Mouse (Mus musculus): Measurements from ENCODE around the gene Slc25a11. TPM values are rescaled to one million over a fixed set of nuclear protein-coding genes. Genes with fewer than 3 reads are reported as not detected.

The Slc25a11 gene
- total and polyA plus RNA-seq, 2 experiments from 2014 or later = 140 to 160 TPM

GRCm38 (mm10) chr11:70615516-70616093 lies 31.7 kb downstream of the Slc25a11 start, which contains the start of gene 4930544D05Rik:
Gene 4930544D05Rik, plus strand, starts transcription at chr11:70615848.
- Histone ChIP-seq H3K4me2 (ENCODE audit: low read depth, low read length, poor library complexity, severe bottlenecking) (peak within 1 kb of the TSS; percentile 28), H3K4me1 (ENCODE audit: insufficient read depth, low read length) (no peaks in the 10 kb centered on the region), H3K9me3 (ENCODE audit: low read length) (no peaks in the 10 kb centered on the region), H3K36me3 (ENCODE audit: insufficient read depth, low read length) (peaks cover 21% of the 10 kb centered on the region), H3K9ac (replicated peaks; ENCODE audit: low read length, poor library complexity, severe bottlenecking) (peak within 1 kb of the TSS; percentile 50; the same call in 1 of the 2 replicates), H3K27ac (ENCODE audit: low read depth, low read length) (no peak within 1 kb of the TSS), H3K27me3 (ENCODE audit: insufficient read depth, low read length) (no peaks in the 10 kb centered on the region), H3K4me3 (ENCODE audit: low read depth, low read length) (peak within 1 kb of the TSS; percentile 20; the same call in 1 of the 2 replicates)
- DNase-seq (ENCODE audit: low spot score) = peak; percentile 5
- no peak for ATAC-seq (ENCODE audit: low FRiP score)
- 17% methylated on average over 21 of the region's 21 CpGs for WGBS
- TF ChIP-seq CTCF (IDR thresholded peaks at IDR 0.05) = no peak

GRCm38 (mm10) chr11:70615074-70615473 lies 32.2 kb downstream of the Slc25a11 start:
- Histone ChIP-seq H3K4me3 (ENCODE audit: low read depth, low read length) (peak overlapping the region; percentile 20; the same call in 1 of the 2 replicates), H3K27ac (ENCODE audit: low read depth, low read length) (no peak overlapping the region), H3K27me3 (ENCODE audit: insufficient read depth, low read length) (no peaks in the 10 kb centered on the region), H3K4me1 (ENCODE audit: insufficient read depth, low read length) (no peaks in the 10 kb centered on the region), H3K9me3 (ENCODE audit: low read length) (no peaks in the 10 kb centered on the region), H3K36me3 (ENCODE audit: insufficient read depth, low read length) (peaks cover 26% of the 10 kb centered on the region), H3K9ac (replicated peaks; ENCODE audit: low read length, poor library complexity, severe bottlenecking) (peak overlapping the region; percentile 50; the same call in 1 of the 2 replicates), H3K4me2 (ENCODE audit: low read depth, low read length, poor library complexity, severe bottlenecking) (peak overlapping the region; percentile 28)
- 4% methylated on average over 17 of the region's 17 CpGs for WGBS
- peak; percentile 36 for TF ChIP-seq CTCF (IDR thresholded peaks at IDR 0.05)
- ATAC-seq (ENCODE audit: low FRiP score) (no peak), DNase-seq (ENCODE audit: low spot score) (peak; percentile 35)

GRCm38 (mm10) chr11:70612505-70612904 lies 34.8 kb downstream of the Slc25a11 start:
- DNase-seq (ENCODE audit: low spot score) = no peak
- peaks cover 52% of the 10 kb centered on the region for H3K36me3 ChIP-seq (ENCODE audit: insufficient read depth, low read length)
- WGBS = 76% methylated on average over 7 of the region's 7 CpGs

GRCm38 (mm10) chr11:70610752-70611151 lies 36.5 kb downstream of the Slc25a11 start:
- H3K36me3 ChIP-seq (ENCODE audit: insufficient read depth, low read length) = peaks cover 69% of the 10 kb centered on the region
- TF ChIP-seq CTCF (IDR thresholded peaks at IDR 0.05) = peak; percentile 57
- H3K9me3 ChIP-seq (ENCODE audit: low read length) = no peaks in the 10 kb centered on the region
- DNase-seq (ENCODE audit: low spot score) = no peak
- 83% methylated on average over 4 of the region's 4 CpGs for WGBS
- H3K27me3 ChIP-seq (ENCODE audit: insufficient read depth, low read length) = no peaks in the 10 kb centered on the region
- no peak overlapping the region for H3K27ac ChIP-seq (ENCODE audit: low read depth, low read length)
- no peak overlapping the region for H3K4me2 ChIP-seq (ENCODE audit: low read depth, low read length, poor library complexity, severe bottlenecking)
- H3K4me3 ChIP-seq (ENCODE audit: low read depth, low read length) = no peak overlapping the region
- no peak overlapping the region for H3K9ac ChIP-seq (replicated peaks; ENCODE audit: low read length, poor library complexity, severe bottlenecking)
- ATAC-seq (ENCODE audit: low FRiP score) = no peak
- H3K4me1 ChIP-seq (ENCODE audit: insufficient read depth, low read length) = no peaks in the 10 kb centered on the region

More at GRCm38 (mm10) chr11:70612505-70612904, 34.8 kb downstream of the Slc25a11 start:
- Histone ChIP-seq H3K4me3 (ENCODE audit: low read depth, low read length) (no peak overlapping the region), H3K27ac (ENCODE audit: low read depth, low read length) (no peak overlapping the region), H3K4me1 (ENCODE audit: insufficient read depth, low read length) (no peaks in the 10 kb centered on the region), H3K9me3 (ENCODE audit: low read length) (no peaks in the 10 kb centered on the region), H3K4me2 (ENCODE audit: low read depth, low read length, poor library complexity, severe bottlenecking) (no peak overlapping the region), H3K9ac (replicated peaks; ENCODE audit: low read length, poor library complexity, severe bottlenecking) (no peak overlapping the region), H3K27me3 (ENCODE audit: insufficient read depth, low read length) (no peaks in the 10 kb centered on the region)
- no peak for ATAC-seq (ENCODE audit: low FRiP score)
- TF ChIP-seq CTCF (IDR thresholded peaks at IDR 0.05) = peak; percentile 51

- no peaks in the 10 kb centered on the region for H3K4me1 ChIP-seq (ENCODE audit: insufficient read depth, low read length)
- ATAC-seq (ENCODE audit: low FRiP score) = no peak
- no peak for DNase-seq (ENCODE audit: low spot score)
Measured at GRCm38 (mm10) chr11:70608381-70609066, 38.8 kb downstream of the Slc25a11 start.

GRCm38 (mm10) chr11:70607611-70608010 lies 39.7 kb downstream of the Slc25a11 start:
- DNase-seq (ENCODE audit: low spot score) (no peak), ATAC-seq (ENCODE audit: low FRiP score) (no peak)
- no peak for TF ChIP-seq CTCF (IDR thresholded peaks at IDR 0.05)
- Histone ChIP-seq H3K9ac (replicated peaks; ENCODE audit: low read length, poor library complexity, severe bottlenecking) (no peak overlapping the region), H3K27me3 (ENCODE audit: insufficient read depth, low read length) (no peaks in the 10 kb centered on the region), H3K9me3 (ENCODE audit: low read length) (no peaks in the 10 kb centered on the region), H3K4me3 (ENCODE audit: low read depth, low read length) (no peak overlapping the region), H3K4me2 (ENCODE audit: low read depth, low read length, poor library complexity, severe bottlenecking) (no peak overlapping the region), H3K27ac (ENCODE audit: low read depth, low read length) (no peak overlapping the region), H3K36me3 (ENCODE audit: insufficient read depth, low read length) (peaks cover 82% of the 10 kb centered on the region), H3K4me1 (ENCODE audit: insufficient read depth, low read length) (no peaks in the 10 kb centered on the region)
- 93% methylated on average over 9 of the region's 9 CpGs for WGBS

More at GRCm38 (mm10) chr11:70608381-70609066, 38.8 kb downstream of the Slc25a11 start:
- peak; percentile 53 for TF ChIP-seq CTCF (IDR thresholded peaks at IDR 0.05)
- H3K4me2 ChIP-seq (ENCODE audit: low read depth, low read length, poor library complexity, severe bottlenecking) = no peak overlapping the region
- H3K4me3 ChIP-seq (ENCODE audit: low read depth, low read length) = no peak overlapping the region
- H3K36me3 ChIP-seq (ENCODE audit: insufficient read depth, low read length) = peaks cover 89% of the 10 kb centered on the region
- H3K9ac ChIP-seq (replicated peaks; ENCODE audit: low read length, poor library complexity, severe bottlenecking) = no peak overlapping the region
- no peaks in the 10 kb centered on the region for H3K9me3 ChIP-seq (ENCODE audit: low read length)
- H3K27me3 ChIP-seq (ENCODE audit: insufficient read depth, low read length) = no peaks in the 10 kb centered on the region
- WGBS = 87% methylated on average over 26 of the region's 26 CpGs
- H3K27ac ChIP-seq (ENCODE audit: low read depth, low read length) = no peak overlapping the region
